Mouse (Mus musculus) right cerebral cortex, adult 2 months (tissue): ENCODE data around the gene Otub2.

Source experiments
- DNase-seq, 2 experiments: peaks; one replicate each; pipeline ENCODE4 v3.0.0; 2021 to 2022; ENCODE audit warnings: low spot score in 2 of 2

The Otub2 gene

DNA sequence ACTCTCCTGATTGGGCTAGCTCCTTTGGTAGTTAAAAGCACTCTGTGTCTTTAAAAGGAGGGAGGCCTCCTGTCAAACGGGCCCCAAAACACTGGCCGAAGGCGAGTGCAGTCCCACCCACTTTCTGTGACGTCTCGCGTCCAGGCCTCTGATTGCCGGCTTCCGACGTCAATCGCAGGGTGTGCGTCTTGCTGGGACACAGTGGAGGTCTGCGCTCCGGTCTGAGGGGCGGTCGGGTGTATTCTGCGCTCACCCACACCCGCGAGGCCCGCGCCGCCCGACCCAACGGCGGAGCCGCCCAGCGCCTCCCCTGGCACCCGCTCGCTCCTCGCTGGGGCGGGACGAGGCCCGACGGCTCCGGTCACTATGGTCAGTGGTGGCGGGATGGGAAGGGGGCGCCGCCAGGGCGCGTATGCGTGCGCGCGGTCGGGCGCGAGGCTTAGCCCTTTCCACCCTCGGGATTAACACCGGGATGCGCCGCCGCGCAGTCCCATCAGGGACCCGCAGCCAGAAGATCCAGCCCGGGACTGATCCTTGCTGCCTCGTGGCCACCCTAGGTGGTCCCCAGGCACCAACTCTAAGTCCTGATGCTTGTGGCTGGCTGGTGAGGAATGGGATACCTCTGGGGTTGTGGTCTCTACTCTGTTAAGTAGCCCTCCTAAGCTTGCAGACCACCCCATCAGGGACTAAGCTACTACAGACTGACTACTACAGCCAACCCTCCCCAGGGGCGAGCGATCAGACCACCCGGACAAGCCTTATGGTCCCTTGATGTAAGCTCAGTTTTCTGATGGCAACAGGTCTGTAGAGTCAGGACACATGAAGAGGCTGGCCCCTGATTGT lies at the start of gene Otub2:
Gene Otub2 (plus strand): TSS at position 178 of the 843 bp plus-strand sequence.
- peak; percentile 98 for DNase-seq

DNA sequence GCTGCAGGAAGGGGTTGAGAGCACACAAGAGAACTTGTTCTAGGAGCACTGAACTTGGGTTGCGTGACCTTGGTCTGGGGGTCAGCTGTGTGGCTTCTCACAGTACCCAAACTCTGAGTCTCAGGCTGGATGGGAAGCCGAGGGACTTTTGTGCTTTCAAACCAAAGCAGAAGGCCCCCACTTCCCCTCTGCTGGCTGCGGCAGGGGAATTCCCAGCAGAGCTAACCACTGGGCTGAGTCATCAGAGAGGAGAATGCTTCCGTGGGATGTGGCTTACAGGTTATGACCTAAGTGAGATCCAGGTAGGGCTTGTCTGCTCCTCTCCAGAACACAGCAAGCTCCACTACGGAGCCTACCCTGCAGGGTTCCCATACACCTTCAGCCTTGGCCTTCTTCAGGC lies 47.3 kb upstream of the Otub2 start:
- DNase-seq = no peak

DNA sequence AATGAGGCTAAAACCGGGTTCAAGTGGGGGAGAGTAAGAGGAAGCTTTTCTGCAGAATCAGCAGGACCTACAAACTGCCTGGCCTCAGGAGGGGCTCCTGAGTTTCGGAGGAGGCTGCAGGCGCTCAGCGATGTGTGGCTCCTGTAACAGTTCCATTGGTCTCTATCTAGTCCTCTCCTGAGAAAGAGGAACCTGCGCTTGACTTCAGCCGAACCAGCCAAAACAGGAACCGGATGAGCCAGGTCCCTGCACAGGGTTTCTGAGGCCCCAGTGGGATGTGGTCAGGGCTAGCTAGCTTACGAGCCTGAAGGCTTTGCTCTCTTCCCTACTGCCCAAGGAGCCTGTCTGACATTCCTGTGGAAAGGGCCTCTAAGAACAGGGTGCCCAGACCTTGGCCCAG lies 45.0 kb upstream of the Otub2 start:
- DNase-seq = no peak

- DNase-seq = no peak
Observed at GRCm38 (mm10) chr12:103344934-103345333, 43.5 kb upstream of the Otub2 start.

- DNase-seq = peak; percentile 59 to 66
Observed at GRCm38 (mm10) chr12:103346945-103347344, 41.5 kb upstream of the Otub2 start.

- no peak for DNase-seq
Observed at GRCm38 (mm10) chr12:103347406-103347805, 41.1 kb upstream of the Otub2 start.

GRCm38 (mm10) chr12:103348506-103348905 lies 40.0 kb upstream of the Otub2 start:
- peak; percentile 91 to 92 for DNase-seq

GRCm38 (mm10) chr12:103352735-103353134 lies 35.7 kb upstream of the Otub2 start:
- no peak for DNase-seq

DNA sequence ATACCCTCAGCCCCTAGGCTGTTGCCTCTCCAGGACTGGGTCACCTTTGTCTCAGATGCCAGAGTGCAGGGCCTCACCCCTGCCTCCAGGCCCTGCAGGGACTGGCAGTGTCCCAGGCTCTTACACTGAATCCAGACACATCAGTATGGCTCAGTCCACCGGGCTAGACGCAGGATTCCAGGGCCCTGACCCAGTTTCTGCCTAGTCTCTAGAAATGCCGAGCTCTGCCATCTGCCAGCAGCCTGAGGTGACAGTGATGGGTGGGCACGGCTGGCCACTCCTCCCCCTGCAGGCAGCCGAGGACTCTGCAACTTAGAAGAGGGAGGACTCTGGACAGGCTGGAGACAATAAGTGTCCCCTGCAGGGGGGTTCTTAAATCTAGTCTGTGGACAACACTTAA lies 34.9 kb upstream of the Otub2 start:
- DNase-seq = peak in 1 of 2 experiments; percentile 42

DNA sequence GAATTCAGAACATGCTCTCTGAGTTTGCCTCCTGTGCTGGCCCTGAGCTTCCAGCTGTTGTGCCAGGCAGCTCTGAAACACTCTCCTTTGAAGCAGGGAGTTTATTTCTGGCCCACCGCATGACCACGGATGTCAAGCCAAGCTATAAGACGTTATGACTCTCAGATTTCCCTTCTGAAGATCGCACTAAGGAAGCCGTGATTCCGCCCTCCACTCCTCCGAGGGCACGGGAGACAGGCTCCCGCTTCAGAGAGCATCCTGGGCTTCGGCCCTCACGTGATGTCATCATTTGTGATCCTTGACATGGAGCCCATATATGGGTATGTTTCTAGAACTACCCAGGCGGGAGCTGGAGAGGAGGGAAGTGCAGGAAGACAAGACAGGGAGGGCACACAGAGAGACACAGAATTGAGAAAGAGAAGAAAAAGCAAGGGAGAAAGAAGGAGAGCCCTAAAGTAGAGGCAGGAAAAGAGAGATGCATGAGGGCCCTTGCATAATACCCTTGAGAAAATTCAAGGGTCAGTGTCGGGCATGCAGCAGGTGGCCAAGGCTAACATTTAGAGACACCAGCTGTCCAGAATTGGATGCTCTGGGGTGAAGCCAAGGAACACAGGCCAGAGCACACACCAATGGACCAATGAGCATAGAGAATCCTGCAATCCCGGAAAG lies 32.6 kb upstream of the Otub2 start, which contains the start of gene Asb2:
Gene Asb2 (minus strand): TSS at position 256 of the 669 bp plus-strand sequence.
- DNase-seq = no peak

DNA sequence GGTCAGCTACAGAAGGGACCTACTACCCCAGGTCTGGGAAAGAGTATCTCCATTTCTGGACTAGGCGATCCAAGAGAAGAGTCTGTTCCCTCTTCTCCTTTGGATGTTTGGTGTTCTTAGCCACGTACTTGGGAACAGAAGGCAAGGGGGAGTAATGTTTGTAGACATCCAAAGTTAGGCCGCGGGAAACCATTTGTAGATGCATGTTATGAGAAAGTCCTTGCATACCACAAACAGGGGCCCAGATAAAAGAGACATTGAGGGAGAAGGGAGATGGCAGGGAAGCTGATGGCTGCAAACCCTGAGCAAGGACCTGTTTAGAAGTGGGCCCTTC lies 32.1 kb upstream of the Otub2 start:
- DNase-seq = no peak

- no peak for DNase-seq
Observed at GRCm38 (mm10) chr12:103358216-103358615, 30.3 kb upstream of the Otub2 start.

- DNase-seq = no peak
Observed at GRCm38 (mm10) chr12:103358951-103359801, 29.3 kb upstream of the Otub2 start.

- no peak for DNase-seq
Observed at GRCm38 (mm10) chr12:103360812-103361211, 27.7 kb upstream of the Otub2 start.

- DNase-seq = no peak
Observed at GRCm38 (mm10) chr12:103361539-103362307, 26.8 kb upstream of the Otub2 start.

DNA sequence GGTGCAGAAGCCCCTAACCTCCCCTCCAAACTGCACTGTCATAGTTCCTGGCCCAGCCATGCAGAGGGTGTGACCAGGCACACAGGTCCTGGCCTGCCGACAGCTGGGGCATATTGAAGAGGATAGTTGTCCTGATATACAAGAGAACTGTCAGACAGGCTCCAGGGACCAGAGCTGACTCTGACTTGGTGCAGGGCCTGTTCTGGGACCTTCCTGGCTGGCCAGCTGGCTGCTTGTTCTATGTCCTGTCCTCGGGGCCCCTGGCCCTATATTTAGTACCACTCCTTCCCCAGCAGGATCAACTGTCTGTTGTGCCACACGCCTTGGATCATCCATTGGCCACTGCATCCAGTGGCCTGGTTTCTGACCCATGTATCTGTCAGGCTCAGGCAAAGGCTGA lies 26.1 kb upstream of the Otub2 start:
- no peak for DNase-seq

DNA sequence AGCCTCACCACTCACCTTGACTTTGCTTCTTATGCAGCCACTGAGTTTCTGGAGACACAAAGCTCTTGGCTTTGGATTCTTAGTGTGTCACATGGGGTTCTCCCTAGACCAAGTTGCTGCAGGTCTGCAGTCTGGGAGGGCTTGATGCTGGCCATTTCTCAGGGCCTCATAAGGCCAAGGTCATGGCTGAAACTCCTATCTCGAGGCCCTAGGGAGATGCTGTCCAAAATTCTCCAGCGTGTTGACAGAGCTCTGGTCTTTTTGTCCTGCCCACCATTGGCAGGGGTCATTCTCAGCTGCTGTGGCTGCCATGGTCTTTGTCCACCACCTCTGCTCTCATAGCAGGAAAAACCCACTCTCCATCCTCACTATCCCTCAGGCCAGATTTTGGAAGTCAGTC lies 21.3 kb upstream of the Otub2 start:
- no peak for DNase-seq

DNA sequence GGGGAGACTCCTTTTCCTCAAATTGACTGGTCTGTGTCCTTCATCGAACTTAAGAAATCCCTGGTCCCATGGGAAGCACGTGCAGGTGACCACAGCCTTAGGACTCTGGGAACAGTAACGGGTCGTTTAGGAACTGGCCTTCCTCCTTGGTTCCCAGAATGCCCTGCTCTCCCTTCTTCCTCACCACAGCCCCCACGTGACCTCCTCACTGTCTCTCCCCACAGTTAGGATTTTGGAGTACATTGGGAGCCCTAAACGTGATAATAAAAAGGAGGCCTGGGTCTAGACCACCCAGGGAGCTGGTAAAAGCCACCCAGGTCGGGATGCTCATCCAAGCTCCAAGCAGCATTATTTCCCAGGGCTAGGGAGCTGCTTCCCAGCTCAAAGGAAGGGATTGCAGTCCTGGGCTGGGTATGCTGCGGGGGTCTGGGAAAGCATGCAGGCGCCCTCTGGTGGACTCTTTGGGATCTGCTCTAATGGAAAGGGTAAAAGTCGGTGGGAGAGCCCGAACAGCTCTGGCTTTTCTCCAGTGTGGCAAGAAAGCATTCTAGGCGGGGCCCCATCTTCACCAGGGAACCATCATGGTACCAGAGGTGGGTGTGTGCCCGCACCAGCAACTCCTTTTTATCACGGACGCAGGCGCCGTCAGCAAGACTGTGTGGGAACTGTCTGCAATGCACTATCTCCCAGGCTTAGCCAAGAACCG lies 20.7 kb upstream of the Otub2 start:
- peak; percentile 82 to 83 for DNase-seq

- DNase-seq = no peak
Observed at GRCm38 (mm10) chr12:103368326-103368669, 20.2 kb upstream of the Otub2 start.

GRCm38 (mm10) chr12:103368777-103369176 lies 19.7 kb upstream of the Otub2 start:
- DNase-seq = no peak

- DNase-seq = no peak
Observed at GRCm38 (mm10) chr12:103370861-103371260, 17.6 kb upstream of the Otub2 start.
